Mouse (Mus musculus): ENCODE data around the gene Nkapd1.

- TF ChIP-seq CTCF (IDR thresholded peaks at IDR 0.05; ENCODE audit: extremely low read depth, insufficient read depth, low read length) (no peak), POLR2A (IDR thresholded peaks at IDR 0.05; ENCODE audit: extremely low read depth, insufficient read depth, low read length) (no peak)
Observed at GRCm38 (mm10) chr9:50561918-50562360, 55.3 kb downstream of the Nkapd1 start.

Measured in cortical plate, adult 2 months (tissue).